Mouse (Mus musculus) myocyte (in vitro differentiated cells): ENCODE measurements around the gene Olfr6. TPM values are rescaled to one million over a fixed set of nuclear protein-coding genes. Genes with fewer than 3 reads are reported as not detected.

ENCODE experiments used
- H3K27me3 ChIP-seq: one replicate; pipeline ENCODE4 v1.6.1; 2011; ENCODE audit not compliant: control insufficient read depth, insufficient read depth, insufficient read length
- H3K36me3 ChIP-seq: one replicate; pipeline ENCODE4 v1.6.1; 2011; ENCODE audit not compliant: control insufficient read depth, insufficient read depth
- H3K4me2 ChIP-seq: one replicate; pipeline ENCODE4 v1.6.1; 2011; ENCODE audit warnings: low read depth, control low read depth
- H3K4me3 ChIP-seq: one replicate; pipeline ENCODE4 v1.5.1; 2011; ENCODE audit warnings: mild to moderate bottlenecking, control low read depth, moderate library complexity
- H3K79me2 ChIP-seq: one replicate; pipeline ENCODE4 v1.6.1; 2011; ENCODE audit not compliant: control insufficient read depth, insufficient read depth
- H3ac ChIP-seq: one replicate; pipeline ENCODE4 v1.6.1; 2011; ENCODE audit not compliant: control insufficient read depth, insufficient read length
- CEBPB ChIP-seq: IDR thresholded peaks from 2 replicates; pipeline ENCODE4 v1.6.1; 2011; ENCODE audit warnings: mild to moderate bottlenecking, moderate library complexity; ENCODE audit not compliant: poor library complexity, insufficient read depth, severe bottlenecking
- E2F4 ChIP-seq: IDR thresholded peaks from one replicate; pipeline ENCODE4 v1.6.1; 2011; ENCODE audit warnings: mild to moderate bottlenecking, control low read depth, moderate library complexity; ENCODE audit not compliant: insufficient read depth
- MAX ChIP-seq: IDR thresholded peaks from one replicate; pipeline ENCODE4 v1.6.1; 2011; ENCODE audit warnings: low read depth, mild to moderate bottlenecking, control low read depth
- MYOD1 ChIP-seq, 3 experiments: IDR thresholded peaks; one replicate each; pipeline ENCODE4 v1.6.1; 2011; ENCODE audit warnings: control low read depth in 2 of 3, low read depth in 2 of 3, mild to moderate bottlenecking in 2 of 3, moderate library complexity in 1 of 3; ENCODE audit not compliant: insufficient read length in 2 of 3, control insufficient read depth in 1 of 3
- MYOG ChIP-seq, 3 experiments: IDR thresholded peaks; one replicate each; pipeline ENCODE4 v1.6.1; 2011; ENCODE audit warnings: control low read depth in 2 of 3, low read depth in 2 of 3, mild to moderate bottlenecking in 2 of 3; ENCODE audit not compliant: insufficient read length in 2 of 3, control insufficient read depth in 1 of 3, insufficient read depth in 1 of 3
- POLR2A ChIP-seq: IDR thresholded peaks from one replicate; pipeline ENCODE4 v1.6.1; 2011; ENCODE audit warnings: low read depth, mild to moderate bottlenecking, control low read depth, moderate library complexity; ENCODE audit not compliant: insufficient read length
- POLR2AphosphoS2 ChIP-seq: IDR thresholded peaks from one replicate; pipeline ENCODE4 v1.6.1; 2011; ENCODE audit warnings: low read depth, control low read depth; ENCODE audit not compliant: insufficient read length
- REST ChIP-seq: IDR thresholded peaks from one replicate; pipeline ENCODE4 v1.6.1; 2011; ENCODE audit warnings: mild to moderate bottlenecking, control low read depth, moderate library complexity; ENCODE audit not compliant: insufficient read depth, insufficient read length
- SRF ChIP-seq: IDR thresholded peaks from one replicate; pipeline ENCODE4 v1.6.1; 2011; ENCODE audit warnings: low read depth; ENCODE audit not compliant: control insufficient read depth, insufficient read length
- TCF12 ChIP-seq: IDR thresholded peaks from one replicate; pipeline ENCODE4 v1.6.1; 2011; ENCODE audit warnings: mild to moderate bottlenecking, control low read depth; ENCODE audit not compliant: poor library complexity, insufficient read depth, severe bottlenecking
- TCF3 ChIP-seq: IDR thresholded peaks from one replicate; pipeline ENCODE4 v1.6.1; 2011; ENCODE audit warnings: low read depth, control low read depth; ENCODE audit not compliant: insufficient read length
- USF1 ChIP-seq: IDR thresholded peaks from one replicate; pipeline ENCODE4 v1.6.1; 2011; ENCODE audit warnings: low read depth, mild to moderate bottlenecking, control low read depth, moderate library complexity
- polyA plus RNA-seq: library from polyadenylated mRNA; unstranded; fragments of >200 nt; fragmentation: generic; extraction: Trizol; gene quantifications from one replicate; pipeline ENCODE4 v1.2.1, GENCODE M21; 2012; ENCODE audit warnings: missing spikeins

Gene Olfr6
- polyA plus RNA-seq, 1 experiment = not detected

DNA sequence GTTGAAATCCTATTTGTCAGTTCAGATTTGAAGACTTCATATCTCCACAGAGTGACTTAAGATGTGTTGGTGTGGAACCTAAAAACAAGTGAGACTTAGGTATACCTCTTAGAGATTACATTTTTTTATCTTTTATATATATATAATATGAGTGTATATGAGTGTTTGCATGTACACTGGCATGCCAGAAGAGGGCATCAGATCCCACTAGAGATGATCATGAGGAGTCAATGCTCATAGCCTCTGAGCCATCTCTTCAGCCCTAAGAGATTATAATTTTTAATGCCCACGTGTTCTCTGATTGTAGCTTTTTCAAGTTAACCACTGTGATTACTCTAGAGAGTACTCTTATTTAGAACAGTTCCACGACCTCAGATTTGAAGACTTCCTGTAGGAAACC, 56.1 kb downstream of the Olfr6 start, which contains the start of gene Olfr1532-ps1:
Gene Olfr1532-ps1, plus strand, starts transcription at position 326 of the 400 bp plus-strand sequence.
- Histone ChIP-seq H3K27me3 (no peaks in the 10 kb centered on the region), H3K79me2 (no peaks in the 10 kb centered on the region), H3ac (no peak within 1 kb of the TSS), H3K36me3 (no peaks in the 10 kb centered on the region), H3K4me2 (no peak within 1 kb of the TSS), H3K4me3 (no peak within 1 kb of the TSS)
- TF ChIP-seq MYOD1 (IDR thresholded peaks at IDR 0.05; ENCODE audit: control insufficient read depth in 1 of 3, insufficient read length in 2 of 3, low read depth in 2 of 3) = no peak
- no peak for TF ChIP-seq TCF12
- TF ChIP-seq E2F4 = no peak
- no peak for TF ChIP-seq USF1
- no peak for TF ChIP-seq TCF3
- no peak for TF ChIP-seq MAX
- TF ChIP-seq CEBPB = no peak
- no peak for TF ChIP-seq POLR2AphosphoS2
- no peak for TF ChIP-seq POLR2A
- no peak for TF ChIP-seq MYOG (IDR thresholded peaks at IDR 0.05; ENCODE audit: control insufficient read depth in 1 of 3, insufficient read depth in 1 of 3, insufficient read length in 2 of 3, low read depth in 2 of 3)
- no peak for TF ChIP-seq SRF
- TF ChIP-seq REST = no peak

Other genes with a start within 250 kb of the Olfr6 start
- gene Olfr695, start 247.5 kb downstream of the Olfr6 start, polyA plus RNA-seq = not detected
- gene Olfr697, start 221.5 kb downstream of the Olfr6 start, polyA plus RNA-seq = not detected
- gene Olfr698, start 208.5 kb downstream of the Olfr6 start, polyA plus RNA-seq = not detected
- not detected for gene Olfr699, start 170.7 kb downstream of the Olfr6 start, polyA plus RNA-seq
- not detected for gene Olfr700, start 155.1 kb downstream of the Olfr6 start, polyA plus RNA-seq
- not detected for gene Olfr701, start 149.8 kb downstream of the Olfr6 start, polyA plus RNA-seq
- gene Olfr702, start 130.0 kb downstream of the Olfr6 start, polyA plus RNA-seq = not detected
- gene Olfr703, start 120.6 kb downstream of the Olfr6 start, polyA plus RNA-seq = not detected
- not detected for gene Olfr704, start 100.8 kb downstream of the Olfr6 start, polyA plus RNA-seq
- gene Olfr705, start 87.0 kb downstream of the Olfr6 start, polyA plus RNA-seq = not detected
- gene Olfr706, start 75.8 kb downstream of the Olfr6 start, polyA plus RNA-seq = not detected
- not detected for gene Olfr707, start 62.7 kb downstream of the Olfr6 start, polyA plus RNA-seq
- not detected for gene Olfr1532-ps1, start 55.9 kb downstream of the Olfr6 start, polyA plus RNA-seq
- gene Olfr709-ps1, start 31.7 kb downstream of the Olfr6 start, polyA plus RNA-seq = not detected
- not detected for gene Olfr710, start 15.6 kb downstream of the Olfr6 start, polyA plus RNA-seq
- gene Olfr711, start 11.5 kb upstream of the Olfr6 start, polyA plus RNA-seq = not detected
- not detected for gene Olfr2, start 42.1 kb upstream of the Olfr6 start, polyA plus RNA-seq
- not detected for gene Olfr713, start 67.2 kb upstream of the Olfr6 start, polyA plus RNA-seq
- not detected for gene Olfr714, start 107.0 kb upstream of the Olfr6 start, polyA plus RNA-seq
- gene Olfr17, start 129.3 kb upstream of the Olfr6 start, polyA plus RNA-seq = not detected
- not detected for gene Olfr715b, start 146.4 kb upstream of the Olfr6 start, polyA plus RNA-seq
- gene Olfr715, start 167.1 kb upstream of the Olfr6 start, polyA plus RNA-seq = not detected
- not detected for gene Olfr716, start 174.4 kb upstream of the Olfr6 start, polyA plus RNA-seq
- not detected for gene Nlrp14, start 203.1 kb upstream of the Olfr6 start, polyA plus RNA-seq
- gene Rbmxl2, start 245.5 kb upstream of the Olfr6 start, polyA plus RNA-seq = not detected